Mouse (Mus musculus) heart, embryonic 14.5 days (tissue): ENCODE data around the gene Spats2l. TPM values are rescaled to one million over a fixed set of nuclear protein-coding genes. Genes with fewer than 3 reads are reported as not detected.

Source experiments
- ATAC-seq: fragments of 200-750 bp; cut with Nextera tagmentation; 2 replicates; pipeline ENCODE4 v1.8.0; 2017; ENCODE audit warnings: low read depth, moderate TSS enrichment; ENCODE audit not compliant: insufficient number of reproducible peaks, insufficient read depth, low FRiP score
- H3K27ac ChIP-seq, 2 experiments: fragments of 200-500 bp in 1 of 2; fragments of 300-500 bp in 1 of 2; sonication (generic) in 1 of 2; replicated peaks in 1 of 2; 2 replicates each; pipeline ENCODE4 v1.5.1; 2012 to 2014; ENCODE audit warnings: low read depth in 2 of 2, low read length in 2 of 2, control low read depth in 1 of 2, mild to moderate bottlenecking in 1 of 2, mixed read lengths in 1 of 2; ENCODE audit not compliant: control insufficient read depth in 1 of 2, insufficient read depth in 1 of 2
- H3K27me3 ChIP-seq: fragments of 300-500 bp; sonication (generic); 2 replicates; pipeline ENCODE4 v1.6.1; 2014; ENCODE audit warnings: mild to moderate bottlenecking, low read length, control low read depth; ENCODE audit not compliant: control insufficient read depth, insufficient read depth
- H3K36me3 ChIP-seq: fragments of 300-500 bp; sonication (generic); 2 replicates; pipeline ENCODE4 v1.6.1; 2014; ENCODE audit warnings: mild to moderate bottlenecking, control low read depth, low read length, mixed read lengths; ENCODE audit not compliant: control insufficient read depth, insufficient read depth
- H3K4me1 ChIP-seq, 2 experiments: fragments of 200-500 bp in 1 of 2; fragments of 300-500 bp in 1 of 2; sonication (generic) in 1 of 2; 2 replicates each; pipeline ENCODE4 v1.6.1; 2012 to 2014; ENCODE audit warnings: low read length in 2 of 2, control low read depth in 1 of 2, mixed read lengths in 1 of 2; ENCODE audit not compliant: control insufficient read depth in 2 of 2, insufficient read depth in 2 of 2
- H3K4me2 ChIP-seq: fragments of 300-500 bp; sonication (generic); 2 replicates; pipeline ENCODE4 v1.6.1; 2014; ENCODE audit warnings: mild to moderate bottlenecking, low read length
- H3K4me3 ChIP-seq, 2 experiments: fragments of 200-500 bp in 1 of 2; fragments of 300-500 bp in 1 of 2; sonication (generic) in 1 of 2; 2 replicates each; pipeline ENCODE4 v1.5.1; 2012 to 2014; ENCODE audit warnings: low read length in 2 of 2, mild to moderate bottlenecking in 2 of 2, control low read depth in 1 of 2, low read depth in 1 of 2, moderate library complexity in 1 of 2; ENCODE audit not compliant: control insufficient read depth in 1 of 2, insufficient read depth in 1 of 2
- H3K9ac ChIP-seq: fragments of 300-500 bp; sonication (generic); 2 replicates; pipeline ENCODE4 v1.6.1; 2014; ENCODE audit warnings: mild to moderate bottlenecking, low read length
- H3K9me3 ChIP-seq: fragments of 300-500 bp; sonication (generic); 2 replicates; pipeline ENCODE4 v1.6.1; 2016; ENCODE audit warnings: low read length, control low read depth; ENCODE audit not compliant: control insufficient read depth
- WGBS: fragments of 180-500 bp; shearing (Covaris S2); extraction: QIAGEN DNeasy Blood & Tissue Kit; methylation state at CpG from one replicate; pipeline ENCODE4 v1.1.7; 2014; 5-methylcytosine and 5-hydroxymethylcytosine counted together
- polyA plus RNA-seq: library from polyadenylated mRNA; unstranded; fragments of >200 nt; fragmentation: Nextera tagmentation; extraction: Ambion mirVana; gene quantifications from 2 replicates; pipeline ENCODE4 v1.2.1, GENCODE M21; 2014

Gene Spats2l
- polyA plus RNA-seq, 1 experiment from 2014 or later, result 70.0 TPM

- Histone ChIP-seq H3K27ac (peak overlapping the region; percentile 61 to 68), H3K27me3 (no peaks in the 10 kb centered on the region), H3K9me3 (0 out of 2 replicates have a peak, but pooled peaks cover 4% of the 10 kb centered on the region), H3K9ac (no peak overlapping the region; the same call in 1 of the 2 replicates), H3K36me3 (peaks cover 8% of the 10 kb centered on the region; the same call in 1 of the 2 replicates), H3K4me1 (peaks cover 16 to 21% of the 10 kb centered on the region in 2 experiments), H3K4me3 (no peak overlapping the region), H3K4me2 (peak overlapping the region; percentile 37)
- no peak for ATAC-seq
- WGBS, result 11% methylated on average over 5 of the region's 5 CpGs
Observed at GRCm38 (mm10) chr1:57889803-57890202, 115.8 kb downstream of the Spats2l start.

GRCm38 (mm10) chr1:57890259-57890902 lies 116.4 kb downstream of the Spats2l start:
- Histone ChIP-seq H3K4me1 (peaks cover 16 to 21% of the 10 kb centered on the region in 2 experiments), H3K36me3 (peaks cover 8% of the 10 kb centered on the region; the same call in 1 of the 2 replicates), H3K4me2 (peak overlapping the region; percentile 37), H3K27me3 (no peaks in the 10 kb centered on the region), H3K9me3 (peaks cover 5% of the 10 kb centered on the region; the same call in 1 of the 2 replicates), H3K9ac (no peak overlapping the region), H3K4me3 (no peak overlapping the region), H3K27ac (peak overlapping the region; percentile 57 to 61)
- peak; percentile 68 for ATAC-seq
- WGBS, result 14% methylated on average over 5 of the region's 5 CpGs

GRCm38 (mm10) chr1:57890903-57891267 lies 116.9 kb downstream of the Spats2l start:
- H3K4me3 ChIP-seq, result no peak overlapping the region
- ATAC-seq, result no peak
- H3K27ac ChIP-seq, result peak overlapping the region; percentile 57 to 61
- H3K4me2 ChIP-seq, result no peak overlapping the region
- no peak overlapping the region for H3K9ac ChIP-seq
- peaks cover 8% of the 10 kb centered on the region; the same call in 1 of the 2 replicates for H3K9me3 ChIP-seq
- H3K36me3 ChIP-seq, result peaks cover 5% of the 10 kb centered on the region; the same call in 1 of the 2 replicates
- H3K4me1 ChIP-seq, result peaks cover 16 to 21% of the 10 kb centered on the region in 2 experiments
- no peaks in the 10 kb centered on the region for H3K27me3 ChIP-seq
- WGBS, result 69% methylated on average over 8 of the region's 8 CpGs

- Histone ChIP-seq H3K4me3 (no peak overlapping the region), H3K9me3 (no peaks in the 10 kb centered on the region), H3K9ac (no peak overlapping the region), H3K27me3 (no peaks in the 10 kb centered on the region), H3K4me1 (peaks cover 6 to 10% of the 10 kb centered on the region in 2 experiments), H3K36me3 (peaks cover 16% of the 10 kb centered on the region), H3K4me2 (no peak overlapping the region), H3K27ac (no peak overlapping the region)
- 92% methylated on average over 3 of the region's 3 CpGs for WGBS
- no peak for ATAC-seq
Observed at GRCm38 (mm10) chr1:57901494-57901893, 127.5 kb downstream of the Spats2l start.

GRCm38 (mm10) chr1:57903793-57904192 lies 129.8 kb downstream of the Spats2l start:
- no peak overlapping the region for H3K4me2 ChIP-seq
- no peaks in the 10 kb centered on the region for H3K9me3 ChIP-seq
- H3K4me1 ChIP-seq, result peaks cover 6 to 10% of the 10 kb centered on the region in 2 experiments
- ATAC-seq, result no peak
- 64% methylated on average over 7 of the region's 7 CpGs for WGBS
- no peaks in the 10 kb centered on the region for H3K27me3 ChIP-seq
- H3K27ac ChIP-seq, result no peak overlapping the region
- H3K36me3 ChIP-seq, result peaks cover 21% of the 10 kb centered on the region
- no peak overlapping the region for H3K4me3 ChIP-seq
- H3K9ac ChIP-seq, result no peak overlapping the region

- Histone ChIP-seq H3K27me3 (no peaks in the 10 kb centered on the region), H3K4me2 (no peak overlapping the region), H3K4me1 (peaks cover 6 to 10% of the 10 kb centered on the region in 2 experiments), H3K9ac (no peak overlapping the region), H3K27ac (no peak overlapping the region), H3K9me3 (no peaks in the 10 kb centered on the region), H3K4me3 (no peak overlapping the region), H3K36me3 (peaks cover 29% of the 10 kb centered on the region)
- WGBS, result 69% methylated on average over 3 of the region's 3 CpGs
- ATAC-seq, result no peak
Observed at GRCm38 (mm10) chr1:57905912-57906311, 131.9 kb downstream of the Spats2l start.

GRCm38 (mm10) chr1:57906312-57906711 lies 132.3 kb downstream of the Spats2l start:
- ATAC-seq, result no peak
- H3K27ac ChIP-seq, result peak overlapping the region in 1 of 2 experiments; percentile 8; a peak in 1 of 4 replicates

More at GRCm38 (mm10) chr1:57906312-57906711, 132.3 kb downstream of the Spats2l start:
- no peaks in the 10 kb centered on the region for H3K9me3 ChIP-seq
- no peak overlapping the region for H3K9ac ChIP-seq
- peaks cover 29% of the 10 kb centered on the region for H3K36me3 ChIP-seq
- no peak overlapping the region for H3K4me3 ChIP-seq
- H3K4me2 ChIP-seq, result no peak overlapping the region
- H3K4me1 ChIP-seq, result peaks cover 6 to 10% of the 10 kb centered on the region in 2 experiments
- H3K27me3 ChIP-seq, result no peaks in the 10 kb centered on the region
